Mouse (Mus musculus) intestine, embryonic 15.5 days (tissue): ENCODE results near the gene Ccdc148. TPM values are rescaled to one million over a fixed set of nuclear protein-coding genes. Genes with fewer than 3 reads are reported as not detected.

Source experiments
- ATAC-seq: fragments of 200-750 bp; cut with Nextera tagmentation; 2 replicates; pipeline ENCODE4 v1.8.0; 2017; ENCODE audit warnings: moderate TSS enrichment, moderate library complexity
- H3K27ac ChIP-seq: fragments of 300-500 bp; sonication (generic); 2 replicates; pipeline ENCODE4 v1.5.1; 2015; ENCODE audit warnings: mild to moderate bottlenecking, inconsistent platforms
- H3K27me3 ChIP-seq: fragments of 300-500 bp; sonication (generic); replicated peaks from 2 replicates; pipeline ENCODE4 v1.6.1; 2015; ENCODE audit warnings: inconsistent platforms
- H3K36me3 ChIP-seq: fragments of 300-500 bp; sonication (generic); 2 replicates; pipeline ENCODE4 v1.6.1; 2015; ENCODE audit warnings: inconsistent platforms
- H3K4me1 ChIP-seq: fragments of 300-500 bp; sonication (generic); replicated peaks from 2 replicates; pipeline ENCODE4 v1.6.1; 2015; ENCODE audit warnings: inconsistent platforms
- H3K4me2 ChIP-seq: fragments of 300-500 bp; sonication (generic); replicated peaks from 2 replicates; pipeline ENCODE4 v1.6.1; 2015; ENCODE audit warnings: mild to moderate bottlenecking, inconsistent platforms
- H3K4me3 ChIP-seq: fragments of 300-500 bp; sonication (generic); replicated peaks from 2 replicates; pipeline ENCODE4 v1.5.1; 2015; ENCODE audit warnings: inconsistent platforms
- H3K9ac ChIP-seq: fragments of 300-500 bp; sonication (generic); 2 replicates; pipeline ENCODE4 v1.6.1; 2015; ENCODE audit warnings: inconsistent platforms
- H3K9me3 ChIP-seq: fragments of 300-500 bp; sonication (generic); 2 replicates; pipeline ENCODE4 v1.6.1; 2016; ENCODE audit warnings: inconsistent platforms
- WGBS: fragments of 180-500 bp; shearing (Covaris S2); methylation state at CpG from one replicate; pipeline ENCODE4 v1.1.7; 2015; 5-methylcytosine and 5-hydroxymethylcytosine counted together
- polyA plus RNA-seq: library from polyadenylated mRNA; unstranded; fragments of >200 nt; fragmentation: Nextera tagmentation; extraction: Ambion mirVana; gene quantifications from 2 replicates; pipeline ENCODE4 v1.2.1, GENCODE M21; 2015

Gene Ccdc148
- polyA plus RNA-seq, 1 experiment from 2014 or later, result 0.88 TPM

DNA sequence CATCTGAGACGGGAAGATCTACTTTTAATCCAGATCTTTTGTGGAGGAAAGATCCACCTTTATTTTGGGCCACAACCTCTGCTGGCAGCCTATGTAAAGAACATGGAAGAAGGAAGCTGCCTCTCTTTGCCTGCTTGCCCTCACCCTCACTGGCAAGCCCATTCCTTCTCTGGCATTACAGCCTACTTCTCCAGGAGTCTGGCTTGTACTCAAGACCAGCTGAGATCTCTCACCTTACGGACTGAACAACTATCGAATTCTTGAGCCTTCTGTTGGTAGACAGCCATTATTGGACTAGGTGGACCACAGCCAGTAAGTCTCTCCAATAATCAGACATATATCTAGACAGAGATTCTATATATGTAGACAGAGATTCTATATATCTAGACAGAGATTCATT lies 208.4 kb downstream of the Ccdc148 start:
- Histone ChIP-seq H3K27me3 (no peaks in the 10 kb centered on the region), H3K36me3 (no peaks in the 10 kb centered on the region), H3K9me3 (no peaks in the 10 kb centered on the region), H3K4me1 (no peaks in the 10 kb centered on the region), H3K9ac (no peak overlapping the region), H3K27ac (no peak overlapping the region), H3K4me3 (no peak overlapping the region), H3K4me2 (no peak overlapping the region)
- 86% methylated on average over 3 of the region's 3 CpGs for WGBS
- no peak for ATAC-seq

DNA sequence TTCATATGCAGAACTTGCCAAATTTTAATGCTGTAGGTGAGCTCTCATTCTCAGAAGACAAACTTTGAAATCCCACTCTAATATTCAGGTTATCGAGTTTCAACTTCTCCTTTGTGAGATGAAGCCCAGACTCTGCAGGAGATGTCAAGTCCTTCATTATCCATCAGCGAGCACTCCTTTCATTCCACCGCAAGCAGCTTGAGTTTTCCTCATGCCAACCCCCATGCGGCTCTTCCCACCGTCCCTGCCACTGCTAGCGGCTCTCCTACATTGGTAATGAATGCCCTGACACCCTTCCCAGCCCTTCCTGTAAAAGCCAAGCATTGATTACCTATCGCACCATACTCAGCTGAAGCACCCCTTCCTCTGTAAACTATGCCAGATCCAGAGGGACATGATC lies 211.7 kb downstream of the Ccdc148 start:
- 82% methylated on average over 7 of the region's 7 CpGs for WGBS

GRCm38 (mm10) chr2:58941361-58941760 lies 219.1 kb downstream of the Ccdc148 start:
- no peak for ATAC-seq
- H3K9ac ChIP-seq, result no peak overlapping the region
- no peak overlapping the region for H3K4me3 ChIP-seq
- no peak overlapping the region for H3K4me2 ChIP-seq
- 81% methylated on average over 4 of the region's 4 CpGs for WGBS
- H3K36me3 ChIP-seq, result no peaks in the 10 kb centered on the region
- no peaks in the 10 kb centered on the region for H3K4me1 ChIP-seq
- H3K27ac ChIP-seq, result no peak overlapping the region
- H3K9me3 ChIP-seq, result no peaks in the 10 kb centered on the region
- H3K27me3 ChIP-seq, result no peaks in the 10 kb centered on the region

More for the DNA sequence above, 211.7 kb downstream of the Ccdc148 start:
- Histone ChIP-seq H3K27me3 (no peaks in the 10 kb centered on the region), H3K4me2 (no peak overlapping the region), H3K9ac (no peak overlapping the region), H3K4me3 (no peak overlapping the region), H3K4me1 (no peaks in the 10 kb centered on the region), H3K36me3 (no peaks in the 10 kb centered on the region), H3K27ac (no peak overlapping the region), H3K9me3 (no peaks in the 10 kb centered on the region)
- no peak for ATAC-seq

DNA sequence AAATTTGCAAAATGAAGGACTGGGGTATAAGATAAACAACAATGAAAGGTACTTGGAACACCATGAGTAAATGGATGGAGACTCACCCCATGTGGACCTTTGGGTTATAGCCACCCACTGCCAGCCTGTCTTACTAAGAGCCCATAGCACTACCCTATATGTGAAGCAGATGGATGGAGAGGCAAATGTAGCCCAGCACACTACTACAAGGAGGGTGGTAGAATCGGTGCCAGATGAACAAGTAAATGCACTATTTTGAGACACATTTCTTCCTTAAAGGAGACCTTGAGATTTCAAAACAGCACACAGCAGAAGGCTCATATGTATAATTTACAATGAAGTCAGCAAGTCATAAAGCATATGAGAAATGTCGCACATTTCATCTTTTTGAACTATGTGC lies 234.9 kb downstream of the Ccdc148 start:
- H3K4me1 ChIP-seq, result no peaks in the 10 kb centered on the region
- no peak overlapping the region for H3K4me3 ChIP-seq
- no peaks in the 10 kb centered on the region for H3K27me3 ChIP-seq
- no peaks in the 10 kb centered on the region for H3K36me3 ChIP-seq
- H3K9me3 ChIP-seq, result no peaks in the 10 kb centered on the region
- H3K27ac ChIP-seq, result no peak overlapping the region
- no peak overlapping the region for H3K4me2 ChIP-seq
- 91% methylated on average over 2 of the region's 2 CpGs for WGBS
- no peak for ATAC-seq
- no peak overlapping the region for H3K9ac ChIP-seq

- no peak for ATAC-seq
- Histone ChIP-seq H3K4me3 (no peak overlapping the region), H3K27me3 (no peaks in the 10 kb centered on the region), H3K27ac (no peak overlapping the region), H3K9me3 (no peaks in the 10 kb centered on the region), H3K4me1 (no peaks in the 10 kb centered on the region), H3K36me3 (no peaks in the 10 kb centered on the region), H3K4me2 (no peak overlapping the region), H3K9ac (no peak overlapping the region)
- 66% methylated on average over 4 of the region's 4 CpGs for WGBS
These were observed 242.1 kb downstream of the Ccdc148 start for GRCm38 (mm10) chr2:58918351-58918750.

- no peaks in the 10 kb centered on the region for H3K36me3 ChIP-seq
- no peaks in the 10 kb centered on the region for H3K4me1 ChIP-seq
- WGBS, result 89% methylated on average over 9 of the region's 9 CpGs
- H3K4me3 ChIP-seq, result no peak overlapping the region
- H3K4me2 ChIP-seq, result no peak overlapping the region
- no peaks in the 10 kb centered on the region for H3K9me3 ChIP-seq
- H3K27ac ChIP-seq, result no peak overlapping the region
- ATAC-seq, result no peak
- H3K27me3 ChIP-seq, result no peaks in the 10 kb centered on the region
- H3K9ac ChIP-seq, result no peak overlapping the region
These were observed 248.1 kb downstream of the Ccdc148 start for GRCm38 (mm10) chr2:58912339-58912738.

- no peaks in the 10 kb centered on the region for H3K9me3 ChIP-seq
- no peaks in the 10 kb centered on the region for H3K27me3 ChIP-seq
- no peak for ATAC-seq
- no peak overlapping the region for H3K4me3 ChIP-seq
- no peaks in the 10 kb centered on the region for H3K4me1 ChIP-seq
- no peak overlapping the region for H3K4me2 ChIP-seq
- 36% methylated on average over 14 of the region's 14 CpGs for WGBS
- H3K27ac ChIP-seq, result no peak overlapping the region
- H3K9ac ChIP-seq, result no peak overlapping the region
- H3K36me3 ChIP-seq, result no peaks in the 10 kb centered on the region
These were observed 253.5 kb downstream of the Ccdc148 start for GRCm38 (mm10) chr2:58906814-58907516.

DNA sequence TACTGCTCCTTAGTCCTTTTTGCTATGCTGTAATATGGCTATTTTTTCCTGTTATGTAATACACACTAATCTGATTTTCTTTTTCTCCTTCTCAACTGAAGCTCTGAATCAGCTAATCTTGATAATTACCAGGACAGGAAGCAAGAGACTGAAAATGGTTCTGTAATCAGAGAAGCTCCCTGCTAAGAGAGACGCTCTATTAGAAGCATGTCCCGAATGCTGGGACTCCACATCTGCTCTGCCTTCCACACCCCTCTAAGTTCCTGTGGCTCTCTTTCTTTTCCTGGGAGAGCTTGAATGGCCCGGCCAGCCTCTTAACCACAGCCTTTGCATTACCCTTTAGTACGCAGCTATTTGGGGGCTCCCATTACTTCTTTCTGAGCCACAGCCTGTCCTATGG lies 255.4 kb downstream of the Ccdc148 start:
- no peaks in the 10 kb centered on the region for H3K4me1 ChIP-seq
- H3K36me3 ChIP-seq, result no peaks in the 10 kb centered on the region
- ATAC-seq, result no peak
- no peak overlapping the region for H3K4me2 ChIP-seq
- H3K9ac ChIP-seq, result no peak overlapping the region
- no peak overlapping the region for H3K27ac ChIP-seq
- no peak overlapping the region for H3K4me3 ChIP-seq
- H3K27me3 ChIP-seq, result no peaks in the 10 kb centered on the region
- 65% methylated on average over 4 of the region's 4 CpGs for WGBS
- H3K9me3 ChIP-seq, result no peaks in the 10 kb centered on the region

DNA sequence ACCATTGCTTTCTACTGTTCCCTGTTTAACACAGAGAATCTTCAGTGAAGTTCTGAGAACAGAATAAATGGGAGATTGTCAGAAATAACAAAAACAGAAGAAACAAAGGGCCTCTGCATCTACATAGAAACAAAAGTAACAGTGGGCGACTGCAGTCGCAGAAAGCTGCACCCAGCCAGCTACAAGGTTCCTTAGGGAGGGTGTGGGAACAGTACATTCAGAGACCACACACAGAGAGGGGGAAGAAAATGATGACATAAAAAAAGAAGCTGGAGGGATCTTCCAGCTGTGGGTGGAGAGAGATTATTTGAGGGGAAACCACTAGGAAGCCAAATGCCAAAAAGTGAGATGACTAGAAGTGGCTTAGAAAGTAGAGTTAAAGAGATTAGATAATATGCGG lies 280.6 kb downstream of the Ccdc148 start:
- no peaks in the 10 kb centered on the region for H3K9me3 ChIP-seq
- no peak overlapping the region for H3K27ac ChIP-seq
- H3K36me3 ChIP-seq, result no peaks in the 10 kb centered on the region
- H3K4me2 ChIP-seq, result no peak overlapping the region
- WGBS, result 40% methylated on average over 3 of the region's 3 CpGs
- ATAC-seq, result no peak
- no peaks in the 10 kb centered on the region for H3K27me3 ChIP-seq
- H3K9ac ChIP-seq, result no peak overlapping the region
- H3K4me3 ChIP-seq, result no peak overlapping the region
- no peaks in the 10 kb centered on the region for H3K4me1 ChIP-seq

GRCm38 (mm10) chr2:58859134-58859533 lies 301.3 kb downstream of the Ccdc148 start, which contains the start of gene Gm11099:
TSS of gene Gm11099 (plus strand) at chr2:58859434.
- Histone ChIP-seq H3K4me1 (no peaks in the 10 kb centered on the region), H3K36me3 (no peaks in the 10 kb centered on the region), H3K4me3 (no peak within 1 kb of the TSS), H3K4me2 (no peak within 1 kb of the TSS), H3K9me3 (no peaks in the 10 kb centered on the region), H3K9ac (no peak within 1 kb of the TSS), H3K27me3 (no peaks in the 10 kb centered on the region), H3K27ac (no peak within 1 kb of the TSS)
- WGBS, result 86% methylated on average over 5 of the region's 5 CpGs
- ATAC-seq, result no peak

DNA sequence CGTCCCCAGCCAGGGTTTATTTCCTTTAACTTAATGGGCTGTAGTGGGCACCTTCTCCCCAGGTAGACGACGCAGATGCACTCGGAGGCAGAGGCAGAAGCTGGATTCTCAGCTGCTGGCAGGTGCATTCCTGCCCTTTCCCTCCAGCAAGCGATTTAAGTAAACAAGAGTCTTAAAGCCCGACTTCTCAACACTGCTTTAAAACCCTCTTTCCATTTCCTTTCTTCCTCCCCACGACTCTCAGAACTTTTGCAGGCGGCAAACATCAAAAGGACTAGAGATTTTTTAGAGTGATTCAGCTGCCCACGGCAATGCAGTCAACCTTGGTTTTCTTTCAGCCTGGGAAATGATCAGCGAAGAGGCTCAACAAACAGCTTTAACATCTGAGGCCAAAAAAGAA lies 316.0 kb downstream of the Ccdc148 start:
- H3K4me2 ChIP-seq, result 0 out of 2 replicates have a peak overlapping the region, but pooled peaks have one; percentile 26
- no peak for ATAC-seq
- H3K27me3 ChIP-seq, result no peaks in the 10 kb centered on the region
- no peak overlapping the region for H3K9ac ChIP-seq
- no peaks in the 10 kb centered on the region for H3K9me3 ChIP-seq
- H3K4me3 ChIP-seq, result no peak overlapping the region
- H3K27ac ChIP-seq, result no peak overlapping the region
- no peaks in the 10 kb centered on the region for H3K36me3 ChIP-seq
- 15% methylated on average over 10 of the region's 10 CpGs for WGBS
- no peaks in the 10 kb centered on the region for H3K4me1 ChIP-seq

DNA sequence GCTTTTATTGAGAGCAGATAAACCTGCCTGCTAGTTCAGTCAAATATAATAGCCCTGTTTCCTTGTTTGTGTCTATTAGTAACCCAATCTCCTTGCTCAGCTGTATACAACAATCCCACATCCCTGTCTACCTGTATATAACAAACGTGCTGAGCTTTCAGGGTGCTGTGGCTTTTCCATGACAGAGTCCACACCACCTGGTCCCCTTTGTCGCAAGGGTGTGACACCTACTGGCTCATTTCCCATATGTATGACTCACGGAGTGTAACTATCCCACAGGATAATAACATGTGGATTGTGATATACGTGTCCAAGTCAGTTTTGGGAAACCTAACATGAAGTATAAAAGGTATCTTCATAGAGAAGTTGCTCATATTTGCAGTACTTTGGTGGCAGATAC lies 318.0 kb downstream of the Ccdc148 start:
- WGBS, result 78% methylated on average over 4 of the region's 4 CpGs
- no peak overlapping the region for H3K27ac ChIP-seq
- no peak for ATAC-seq

GRCm38 (mm10) chr2:58841021-58841420 lies 319.5 kb downstream of the Ccdc148 start:
- H3K36me3 ChIP-seq, result no peaks in the 10 kb centered on the region
- no peak overlapping the region for H3K4me2 ChIP-seq
- H3K4me1 ChIP-seq, result no peaks in the 10 kb centered on the region
- H3K27ac ChIP-seq, result no peak overlapping the region
- no peak overlapping the region for H3K4me3 ChIP-seq
- H3K27me3 ChIP-seq, result no peaks in the 10 kb centered on the region
- 80% methylated on average over 3 of the region's 3 CpGs for WGBS
- no peaks in the 10 kb centered on the region for H3K9me3 ChIP-seq
- H3K9ac ChIP-seq, result no peak overlapping the region
- ATAC-seq, result no peak

More for the DNA sequence above, 318.0 kb downstream of the Ccdc148 start:
- no peaks in the 10 kb centered on the region for H3K9me3 ChIP-seq
- no peaks in the 10 kb centered on the region for H3K4me1 ChIP-seq
- no peak overlapping the region for H3K9ac ChIP-seq
- no peak overlapping the region for H3K4me3 ChIP-seq
- no peaks in the 10 kb centered on the region for H3K27me3 ChIP-seq
- H3K4me2 ChIP-seq, result no peak overlapping the region
- H3K36me3 ChIP-seq, result no peaks in the 10 kb centered on the region
